Mouse (Mus musculus): ENCODE results near the gene Bcl11a. TPM values are rescaled to one million over a fixed set of nuclear protein-coding genes. Genes with fewer than 3 reads are reported as not detected.

The Bcl11a gene
- 93.1 and 116 TPM in 2 replicates for polyA plus RNA-seq (2015; fragmentation: Nextera tagmentation; extraction: Ambion mirVana)

DNA sequence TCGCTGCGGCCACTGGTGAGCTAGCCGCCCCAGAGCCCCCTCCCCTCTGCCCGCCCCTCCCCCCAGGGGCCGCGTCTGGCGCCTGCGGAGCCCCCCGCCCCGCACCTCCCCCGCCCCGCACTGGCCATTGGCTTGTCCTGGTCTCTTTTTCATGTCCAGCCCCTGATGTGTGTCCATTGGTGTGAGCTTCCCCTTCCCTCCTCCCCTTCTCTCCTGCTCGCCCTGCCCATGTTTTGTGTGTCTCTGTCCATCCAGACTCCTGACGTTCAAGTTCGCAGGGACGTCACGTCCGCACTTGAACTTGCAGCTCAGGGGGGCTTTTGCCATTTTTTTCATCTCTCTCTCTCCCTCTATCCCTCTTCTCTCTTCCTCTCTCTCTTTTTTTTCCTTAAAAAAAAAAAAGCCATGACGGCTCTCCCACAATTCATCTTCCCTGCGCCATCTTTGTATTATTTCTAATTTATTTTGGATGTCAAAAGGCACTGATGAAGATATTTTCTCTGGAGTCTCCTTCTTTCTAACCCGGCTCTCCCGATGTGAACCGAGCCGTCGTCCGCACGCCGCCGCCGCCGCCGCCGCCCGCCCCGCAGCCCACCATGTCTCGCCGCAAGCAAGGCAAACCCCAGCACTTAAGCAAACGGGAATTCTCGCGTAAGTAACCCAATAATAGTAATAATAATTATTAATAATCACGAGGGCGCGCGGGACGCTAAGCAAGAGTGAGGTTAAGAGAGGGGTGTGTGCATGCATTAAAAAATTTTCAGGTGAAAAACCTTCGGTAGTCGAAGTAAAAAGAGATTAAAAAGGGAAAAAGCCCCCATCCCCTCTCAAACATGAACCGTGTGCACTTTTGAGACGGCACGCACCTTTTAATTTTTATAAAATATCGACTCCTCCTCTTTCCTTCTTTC lies at the start of gene Bcl11a:
Gene Bcl11a, plus strand, starts transcription at position 262 of the 911 bp plus-strand sequence.
- H3K36me3 ChIP-seq: no peaks in the 10 kb centered on the region
- H3K9ac ChIP-seq: peak within 1 kb of the TSS; percentile 86
- H3K4me1 ChIP-seq (replicated peaks): peaks cover 24% of the 10 kb centered on the region
- H3K27ac ChIP-seq (replicated peaks): peak within 1 kb of the TSS; percentile 96
- peak within 1 kb of the TSS; percentile 93 for H3K4me2 ChIP-seq
- under 1% methylated on average over 38 of the region's 51 CpGs for WGBS
- H3K27me3 ChIP-seq: 0 out of 2 replicates have a peak, but pooled peaks cover 2% of the 10 kb centered on the region
- ATAC-seq (ENCODE audit: low FRiP score, low read depth): peak; percentile 63
- H3K9me3 ChIP-seq: no peaks in the 10 kb centered on the region
- peak within 1 kb of the TSS; percentile 76 for H3K4me3 ChIP-seq

DNA sequence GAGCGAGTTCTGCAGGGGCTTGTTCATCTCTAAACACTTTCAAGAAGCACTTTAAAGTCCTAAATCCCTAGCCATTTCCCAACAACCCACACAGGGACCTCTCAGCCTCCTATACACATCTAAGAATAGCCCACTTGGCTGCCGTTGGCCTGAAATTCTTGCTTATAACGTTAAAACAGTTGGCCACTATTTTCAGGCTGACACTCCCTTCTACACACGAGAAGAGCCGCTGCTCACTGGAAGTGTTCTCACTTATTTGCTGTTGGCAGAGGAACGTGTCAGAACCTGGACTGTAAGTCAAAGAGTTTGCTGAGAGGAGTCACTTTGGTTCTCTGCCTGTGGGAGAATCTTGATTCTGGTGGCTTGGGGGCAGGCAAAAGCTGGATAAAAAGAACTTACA lies 33.8 kb upstream of the Bcl11a start:
- no peaks in the 10 kb centered on the region for H3K4me1 ChIP-seq (replicated peaks)
- H3K4me2 ChIP-seq: no peak overlapping the region
- no peaks in the 10 kb centered on the region for H3K27me3 ChIP-seq
- H3K9ac ChIP-seq: no peak overlapping the region
- 85% methylated on average over 6 of the region's 6 CpGs for WGBS
- H3K27ac ChIP-seq (replicated peaks): no peak overlapping the region
- H3K4me3 ChIP-seq: no peak overlapping the region
- no peaks in the 10 kb centered on the region for H3K36me3 ChIP-seq
- no peaks in the 10 kb centered on the region for H3K9me3 ChIP-seq
- ATAC-seq (ENCODE audit: low FRiP score, low read depth): no peak

DNA sequence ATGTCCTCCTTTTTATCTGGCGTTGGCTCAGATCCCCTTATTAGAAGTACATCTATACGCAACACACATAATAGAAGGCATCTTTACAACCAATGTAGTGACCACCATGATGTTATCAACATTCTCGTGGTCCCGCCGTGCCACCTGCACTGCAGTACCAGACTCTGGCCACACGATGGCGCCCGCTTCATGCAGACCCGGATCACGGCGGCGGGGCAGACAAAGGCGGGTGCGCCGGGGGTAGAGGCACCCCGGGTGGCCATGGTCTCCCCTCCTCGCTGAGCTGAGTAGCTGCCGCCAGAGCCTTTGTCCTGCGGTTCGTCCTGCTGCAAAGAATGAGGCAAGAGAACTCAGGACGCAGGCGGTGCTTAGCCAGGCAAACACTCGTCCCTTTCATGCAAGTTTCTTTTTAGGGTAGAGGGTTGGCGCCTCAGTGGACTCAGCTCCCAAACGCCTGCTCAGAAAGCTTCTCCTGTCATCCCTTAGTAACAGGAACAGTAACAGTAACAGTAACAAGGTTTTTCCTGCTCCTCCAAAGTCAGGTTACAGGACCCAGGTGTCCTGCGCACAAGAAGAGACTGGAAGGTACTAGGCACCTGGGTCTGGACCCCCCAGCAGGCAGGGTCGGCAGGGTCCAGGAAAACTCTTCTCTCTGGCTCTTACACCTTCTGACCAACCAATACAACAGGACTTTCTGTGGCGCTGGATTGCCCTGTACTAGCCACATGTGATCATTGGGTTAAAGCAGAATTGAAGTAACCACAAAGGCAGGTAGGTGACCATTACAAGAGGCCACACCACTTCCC lies 28.4 kb upstream of the Bcl11a start:
- 5% methylated on average over 28 of the region's 28 CpGs for WGBS
- peak overlapping the region; percentile 49 for H3K4me3 ChIP-seq
- no peaks in the 10 kb centered on the region for H3K27me3 ChIP-seq
- H3K27ac ChIP-seq (replicated peaks): peak overlapping the region; percentile 56; the same call in 1 of the 2 replicates
- H3K36me3 ChIP-seq: no peaks in the 10 kb centered on the region
- peak overlapping the region; percentile 67 for H3K4me2 ChIP-seq
- peak overlapping the region; percentile 53 for H3K9ac ChIP-seq
- peaks cover 6% of the 10 kb centered on the region for H3K4me1 ChIP-seq (replicated peaks)
- peak; percentile 84 for ATAC-seq (ENCODE audit: low FRiP score, low read depth)
- H3K9me3 ChIP-seq: no peaks in the 10 kb centered on the region

DNA sequence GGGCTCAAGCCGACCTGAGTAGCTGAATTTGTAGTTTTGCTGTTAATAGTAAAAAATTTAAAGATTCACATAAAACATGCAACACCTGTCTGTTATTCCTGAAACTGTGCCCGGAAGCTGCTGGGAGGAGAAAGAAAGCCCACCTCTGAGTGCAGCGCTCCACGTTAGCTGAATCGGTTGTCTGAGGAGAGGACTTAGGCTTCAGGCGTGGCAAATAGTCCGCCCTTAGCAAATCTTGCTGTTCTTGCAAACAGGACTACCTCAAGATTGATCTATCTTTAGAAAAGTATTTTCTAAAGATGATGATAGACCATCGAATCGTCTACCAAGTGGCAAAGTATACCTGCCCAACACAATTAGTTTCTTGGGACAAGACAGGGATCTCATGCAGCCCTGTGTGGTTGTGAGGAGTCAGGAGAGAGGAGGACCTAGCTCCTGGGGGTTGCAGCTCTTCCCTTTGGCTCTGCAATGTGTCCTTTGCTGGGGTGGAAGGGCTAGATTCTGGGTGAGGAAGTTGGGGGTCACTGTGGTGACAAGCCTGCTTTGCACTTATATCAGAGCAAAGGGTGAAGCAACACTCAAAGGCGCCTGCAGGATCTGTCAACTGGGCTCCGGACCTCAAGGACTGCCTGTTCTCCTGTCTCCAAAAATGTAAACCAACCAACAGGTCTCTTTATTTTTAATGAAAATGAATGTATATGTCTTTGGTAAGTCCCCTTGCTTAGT lies 27.7 kb upstream of the Bcl11a start:
- ATAC-seq (ENCODE audit: low FRiP score, low read depth): no peak
- Histone ChIP-seq H3K27me3 (no peaks in the 10 kb centered on the region), H3K9ac (no peak overlapping the region), H3K36me3 (no peaks in the 10 kb centered on the region), H3K4me1 (replicated peaks) (peaks cover 6% of the 10 kb centered on the region), H3K27ac (replicated peaks) (no peak overlapping the region), H3K9me3 (no peaks in the 10 kb centered on the region), H3K4me3 (no peak overlapping the region), H3K4me2 (no peak overlapping the region)
- 82% methylated on average over 11 of the region's 11 CpGs for WGBS

DNA sequence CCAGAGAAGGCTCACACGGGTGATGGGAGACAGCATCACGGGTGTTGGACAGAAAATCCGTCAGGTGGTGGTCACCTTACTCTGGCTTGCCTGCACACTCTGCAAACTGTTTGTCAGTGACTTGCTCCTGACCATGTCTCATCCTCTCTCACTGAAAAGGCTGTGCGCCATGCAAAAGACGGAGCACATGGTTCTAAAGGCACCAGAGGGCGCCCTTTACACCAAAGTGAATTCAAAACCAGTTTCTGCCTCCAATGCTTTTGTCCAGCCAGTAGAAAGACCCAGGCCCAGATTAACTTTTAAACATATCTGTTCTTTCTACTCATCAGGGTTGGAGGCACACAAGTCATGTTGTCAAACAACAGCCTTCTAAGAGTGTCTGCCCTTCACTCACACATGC lies 25.0 kb upstream of the Bcl11a start:
- no peaks in the 10 kb centered on the region for H3K9me3 ChIP-seq
- 70% methylated on average over 6 of the region's 6 CpGs for WGBS

DNA sequence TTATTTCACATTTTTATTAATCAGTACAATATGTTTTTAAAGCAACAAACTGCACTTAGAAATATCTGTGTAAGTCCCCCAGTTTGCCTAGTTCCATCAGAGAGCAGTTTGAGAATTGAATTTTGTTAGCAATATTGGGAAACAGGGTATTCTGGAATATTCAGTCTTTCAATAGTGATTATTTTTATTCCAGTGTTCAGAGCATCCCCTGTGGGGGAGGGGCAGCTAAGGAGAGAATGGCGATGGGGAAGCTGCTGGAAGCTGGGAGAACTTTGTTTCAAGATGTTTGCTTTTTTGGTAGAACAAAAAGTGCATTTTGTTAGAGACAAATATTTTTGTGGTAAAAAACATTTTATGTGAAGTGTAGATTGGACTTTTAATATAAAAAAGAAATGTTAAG lies 18.7 kb upstream of the Bcl11a start:
- H3K4me2 ChIP-seq: no peak overlapping the region
- peaks cover 25% of the 10 kb centered on the region for H3K4me1 ChIP-seq (replicated peaks)
- no peaks in the 10 kb centered on the region for H3K36me3 ChIP-seq
- H3K27ac ChIP-seq (replicated peaks): no peak overlapping the region
- no peak for ATAC-seq (ENCODE audit: low FRiP score, low read depth)
- H3K9me3 ChIP-seq: no peaks in the 10 kb centered on the region
- 15% methylated on average over 1 of the region's 1 CpGs for WGBS
- no peaks in the 10 kb centered on the region for H3K27me3 ChIP-seq
- no peak overlapping the region for H3K4me3 ChIP-seq
- no peak overlapping the region for H3K9ac ChIP-seq

More for the DNA sequence above, 25.0 kb upstream of the Bcl11a start:
- Histone ChIP-seq H3K9ac (no peak overlapping the region), H3K36me3 (no peaks in the 10 kb centered on the region), H3K4me3 (no peak overlapping the region), H3K4me2 (no peak overlapping the region), H3K27ac (replicated peaks) (no peak overlapping the region), H3K27me3 (no peaks in the 10 kb centered on the region), H3K4me1 (replicated peaks) (peaks cover 6% of the 10 kb centered on the region)
- no peak for ATAC-seq (ENCODE audit: low FRiP score, low read depth)

DNA sequence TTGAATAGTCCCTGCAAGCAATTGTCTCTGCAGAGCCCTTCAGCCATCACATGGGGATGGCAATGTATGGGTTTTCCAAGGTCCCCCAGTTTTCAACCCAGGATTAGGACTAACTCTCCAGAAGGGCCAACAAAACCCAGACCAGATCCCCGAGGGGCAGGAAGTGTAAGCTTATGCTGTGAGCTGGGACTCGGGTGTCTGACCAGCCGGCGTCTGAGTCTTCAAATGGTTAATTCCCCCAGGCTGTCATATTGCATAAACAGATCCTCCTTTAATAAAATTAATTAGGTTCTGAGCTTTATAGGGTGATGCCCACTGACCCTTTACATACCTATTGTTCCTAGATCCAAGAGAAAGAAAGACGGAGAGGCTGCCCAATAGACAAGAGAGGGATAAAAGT lies 17.4 kb upstream of the Bcl11a start:
- Histone ChIP-seq H3K27me3 (no peaks in the 10 kb centered on the region), H3K4me2 (peak overlapping the region; percentile 58), H3K4me1 (replicated peaks) (peaks cover 25% of the 10 kb centered on the region), H3K9ac (0 out of 2 replicates have a peak overlapping the region, but pooled peaks have one; percentile 22), H3K4me3 (peak overlapping the region; percentile 26), H3K36me3 (no peaks in the 10 kb centered on the region), H3K9me3 (no peaks in the 10 kb centered on the region), H3K27ac (replicated peaks) (no peak overlapping the region)
- WGBS: 5% methylated on average over 5 of the region's 5 CpGs
- ATAC-seq (ENCODE audit: low FRiP score, low read depth): no peak

DNA sequence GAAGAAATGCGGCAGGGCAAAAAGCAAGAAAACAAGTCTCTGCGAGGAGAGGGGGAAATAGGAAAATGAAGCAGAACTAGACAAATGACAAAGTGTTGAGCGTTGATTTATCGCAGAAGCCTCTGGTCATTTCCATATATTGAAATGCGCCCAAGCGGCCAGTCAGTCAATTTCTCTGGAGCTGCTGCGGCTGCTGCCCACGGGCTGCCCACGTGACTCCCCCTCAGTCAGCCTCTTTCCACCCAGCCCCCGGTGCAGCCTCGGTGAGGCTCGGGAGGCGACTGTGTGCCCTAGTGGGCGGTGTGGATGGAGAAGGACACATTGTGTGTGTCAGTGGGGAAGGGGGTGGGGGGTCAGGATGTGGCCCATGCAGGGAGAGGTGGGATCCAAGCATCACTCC lies 16.0 kb upstream of the Bcl11a start:
- Histone ChIP-seq H3K4me1 (replicated peaks) (peaks cover 25% of the 10 kb centered on the region), H3K36me3 (no peaks in the 10 kb centered on the region), H3K27ac (replicated peaks) (peak overlapping the region; percentile 59), H3K4me3 (peak overlapping the region; percentile 31), H3K4me2 (peak overlapping the region; percentile 58), H3K27me3 (no peaks in the 10 kb centered on the region), H3K9ac (peak overlapping the region; percentile 46), H3K9me3 (no peaks in the 10 kb centered on the region)
- ATAC-seq (ENCODE audit: low FRiP score, low read depth): peak; percentile 59; the same call in 1 of the 2 replicates
- WGBS: 0% methylated on average over 14 of the region's 14 CpGs

DNA sequence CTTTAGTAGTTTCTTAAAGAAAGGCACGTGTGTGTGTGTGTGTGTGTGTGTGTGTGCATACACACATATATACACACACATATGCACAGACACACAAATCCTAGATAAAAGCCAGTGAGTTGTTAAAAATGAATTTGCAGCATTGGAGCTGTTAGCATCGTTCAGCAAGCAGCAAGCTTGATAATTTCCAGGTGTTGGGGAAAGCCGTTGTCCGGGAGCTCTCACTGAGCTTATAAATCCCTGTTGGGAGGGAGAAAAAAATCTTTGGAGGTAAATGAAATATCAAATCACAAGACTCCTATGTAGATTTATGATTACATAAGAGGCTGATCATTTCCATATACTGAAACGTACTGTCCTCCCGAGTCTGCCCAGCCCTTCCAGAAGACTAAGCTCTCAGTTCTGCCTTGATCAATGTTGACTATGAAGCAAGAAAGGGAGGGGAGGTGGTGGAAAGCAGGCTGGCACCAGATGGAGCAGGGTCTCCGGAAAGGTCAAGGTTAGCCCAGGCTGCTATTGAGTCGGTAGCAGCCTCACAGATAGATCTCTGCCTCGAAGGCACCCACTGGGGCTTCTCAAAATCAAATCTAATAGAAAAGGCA lies 15.3 kb upstream of the Bcl11a start:
- H3K9me3 ChIP-seq: no peaks in the 10 kb centered on the region
- peak overlapping the region; percentile 59 for H3K27ac ChIP-seq (replicated peaks)
- ATAC-seq (ENCODE audit: low FRiP score, low read depth): peak; percentile 61; the same call in 1 of the 2 replicates
- no peak overlapping the region for H3K9ac ChIP-seq
- no peaks in the 10 kb centered on the region for H3K36me3 ChIP-seq
- H3K4me2 ChIP-seq: peak overlapping the region; percentile 9; the same call in 1 of the 2 replicates
- 18% methylated on average over 9 of the region's 9 CpGs for WGBS
- no peak overlapping the region for H3K4me3 ChIP-seq
- H3K4me1 ChIP-seq (replicated peaks): peaks cover 25% of the 10 kb centered on the region
- no peaks in the 10 kb centered on the region for H3K27me3 ChIP-seq

DNA sequence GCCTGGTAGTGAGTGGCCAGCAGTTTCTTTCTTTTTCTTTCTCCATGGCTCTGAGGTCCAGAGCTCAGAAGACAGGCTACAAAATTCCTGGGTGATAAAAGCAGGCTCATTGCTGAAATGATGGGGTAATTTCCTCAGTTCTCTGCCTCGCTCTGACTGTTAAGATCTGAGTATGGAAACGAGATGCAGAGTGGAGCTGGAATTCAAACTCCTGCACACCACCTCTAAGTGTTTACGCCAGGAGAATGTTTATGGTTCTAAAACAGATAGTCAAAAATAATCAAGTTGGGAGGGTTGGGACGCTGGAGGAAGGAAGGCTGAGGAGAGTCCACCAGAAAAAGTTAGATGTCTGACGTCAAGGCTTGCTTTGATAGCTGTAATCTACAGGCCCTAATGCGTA lies 13.6 kb upstream of the Bcl11a start:
- WGBS: 82% methylated on average over 6 of the region's 6 CpGs
- Histone ChIP-seq H3K4me1 (replicated peaks) (peaks cover 25% of the 10 kb centered on the region), H3K4me3 (no peak overlapping the region), H3K9me3 (no peaks in the 10 kb centered on the region), H3K27ac (replicated peaks) (0 out of 2 replicates have a peak overlapping the region, but pooled peaks have one; percentile 39), H3K9ac (no peak overlapping the region), H3K27me3 (no peaks in the 10 kb centered on the region), H3K4me2 (no peak overlapping the region), H3K36me3 (no peaks in the 10 kb centered on the region)
- ATAC-seq (ENCODE audit: low FRiP score, low read depth): no peak

DNA sequence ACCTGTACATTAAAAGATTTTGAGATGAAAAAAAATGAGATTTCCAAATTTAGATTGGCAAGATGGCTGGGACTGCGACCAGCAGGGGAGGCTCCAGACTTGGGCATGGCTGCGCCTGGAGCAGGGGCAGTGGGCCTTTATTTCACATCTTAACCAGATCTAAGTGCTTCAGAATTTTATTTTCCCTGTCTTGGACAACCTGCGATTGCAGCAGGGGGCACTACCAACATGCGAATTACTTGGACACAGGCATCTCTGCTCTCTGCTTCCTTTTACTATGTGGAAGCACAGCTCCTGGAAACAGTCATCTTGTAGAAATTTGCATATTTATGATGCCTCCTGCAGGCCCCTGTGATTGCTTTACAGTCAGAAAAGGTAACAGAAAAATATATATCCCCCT lies 12.5 kb upstream of the Bcl11a start:
- Histone ChIP-seq H3K36me3 (no peaks in the 10 kb centered on the region), H3K4me2 (no peak overlapping the region), H3K4me3 (no peak overlapping the region), H3K9me3 (no peaks in the 10 kb centered on the region), H3K9ac (no peak overlapping the region), H3K27me3 (no peaks in the 10 kb centered on the region), H3K27ac (replicated peaks) (0 out of 2 replicates have a peak overlapping the region, but pooled peaks have one; percentile 4), H3K4me1 (replicated peaks) (peaks cover 23% of the 10 kb centered on the region)
- peak; percentile 61; the same call in 1 of the 2 replicates for ATAC-seq (ENCODE audit: low FRiP score, low read depth)
- 33% methylated on average over 4 of the region's 4 CpGs for WGBS

All from hindbrain, embryonic 15.5 days (tissue).